Mouse (Mus musculus): ENCODE measurements around the gene Sox5.

Sox5 gene

GRCm38 (mm10) chr6:144781431-144782030 lies at the start of gene Sox5:
Sox5 (minus strand) TSS chr6:144781977.
- DNase-seq (ENCODE audit: low spot score), result peak; percentile 50

DNA sequence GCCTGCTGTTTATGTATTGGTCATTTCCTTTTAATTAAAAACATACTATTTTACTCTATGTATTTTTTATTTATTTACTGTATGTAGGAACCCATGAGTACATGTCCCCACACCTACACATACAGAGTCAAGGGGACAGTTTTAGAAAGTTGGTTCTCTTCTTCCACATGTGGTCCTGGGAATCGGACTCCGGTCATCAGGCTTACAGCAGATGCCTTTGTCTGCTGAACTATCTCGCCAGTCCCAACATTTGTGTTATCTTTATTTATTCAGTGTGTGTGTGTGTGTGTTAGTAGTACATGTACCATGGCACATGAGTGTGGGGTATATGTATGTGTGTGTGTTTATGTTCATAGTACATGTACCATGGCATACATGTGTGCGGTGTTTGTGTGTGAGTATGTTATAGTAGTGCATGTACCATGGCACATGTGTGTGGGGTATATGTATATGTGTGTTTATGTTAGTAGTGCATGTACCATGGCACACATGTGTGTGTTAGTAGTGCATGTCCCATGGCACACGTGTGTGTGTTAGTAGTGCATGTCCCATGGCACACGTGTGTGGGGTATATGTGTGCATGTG lies 43.3 kb upstream of the Sox5 start:
- no peak for DNase-seq (ENCODE audit: low spot score)

- no peak for DNase-seq (ENCODE audit: low spot score)
Observed at GRCm38 (mm10) chr6:144824153-144824552, 42.4 kb upstream of the Sox5 start.

- DNase-seq (ENCODE audit: low spot score), result no peak
Observed at GRCm38 (mm10) chr6:144822594-144822993, 40.8 kb upstream of the Sox5 start.

DNA sequence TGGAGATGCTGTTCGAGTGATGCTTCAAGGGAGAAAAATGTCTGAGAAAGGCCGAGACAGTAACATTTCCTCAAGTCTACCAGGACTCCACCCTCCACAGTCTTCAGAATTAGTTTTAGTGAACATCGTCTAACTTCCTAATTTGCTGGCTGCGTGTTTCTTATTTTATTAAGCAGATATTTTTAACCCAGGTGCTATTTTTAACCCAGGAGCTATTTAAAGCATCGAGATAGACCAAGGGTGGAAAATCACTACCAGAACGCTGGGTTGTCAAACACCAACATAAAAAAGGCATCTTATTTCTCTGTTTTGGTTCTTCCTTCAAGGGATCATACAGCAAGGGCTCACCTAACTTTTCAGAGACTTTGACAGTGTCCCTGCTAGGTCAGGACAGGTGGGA lies 39.2 kb upstream of the Sox5 start:
- no peak for DNase-seq (ENCODE audit: low spot score)

DNA sequence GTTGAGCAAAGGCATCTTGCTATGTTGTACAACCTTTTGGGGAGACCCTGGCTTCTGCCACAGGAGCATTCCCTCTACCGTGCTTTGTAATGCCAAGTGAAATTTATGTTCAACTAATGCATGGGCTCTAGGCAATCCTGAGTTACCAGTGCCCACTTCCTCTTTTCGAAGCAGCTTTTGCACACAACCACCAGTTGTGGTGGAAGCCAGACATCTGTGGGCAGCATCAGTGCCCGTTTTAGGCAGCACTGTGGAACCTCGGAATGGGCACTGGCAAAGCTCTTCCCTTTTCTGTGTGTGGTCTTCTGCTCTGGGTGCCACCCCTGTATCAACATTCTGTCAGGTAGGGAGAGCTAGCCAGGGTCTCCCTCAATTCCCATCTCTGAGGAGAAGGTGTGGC lies 36.2 kb upstream of the Sox5 start:
- no peak for DNase-seq (ENCODE audit: low spot score)

- no peak for DNase-seq (ENCODE audit: low spot score)
Observed at GRCm38 (mm10) chr6:144817329-144817932, 35.7 kb upstream of the Sox5 start.

DNA sequence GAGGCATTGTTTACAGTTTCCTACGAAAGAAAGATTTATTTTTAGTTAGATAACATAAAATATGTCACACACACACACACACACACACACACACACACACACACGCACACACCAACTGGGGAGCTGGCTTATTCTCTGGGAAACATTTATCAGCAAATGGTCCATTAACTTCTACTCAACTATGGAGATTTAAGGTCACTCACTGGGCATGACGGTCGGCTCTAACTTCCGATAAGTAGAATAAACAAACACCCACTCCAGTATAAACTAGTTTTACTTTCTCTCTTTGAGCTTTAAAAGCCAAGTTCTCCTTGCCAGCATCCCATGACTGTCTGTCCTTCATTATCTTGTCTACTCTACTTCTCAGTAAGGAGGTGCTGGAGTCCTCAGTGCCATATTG lies 33.8 kb upstream of the Sox5 start:
- DNase-seq (ENCODE audit: low spot score), result no peak

DNA sequence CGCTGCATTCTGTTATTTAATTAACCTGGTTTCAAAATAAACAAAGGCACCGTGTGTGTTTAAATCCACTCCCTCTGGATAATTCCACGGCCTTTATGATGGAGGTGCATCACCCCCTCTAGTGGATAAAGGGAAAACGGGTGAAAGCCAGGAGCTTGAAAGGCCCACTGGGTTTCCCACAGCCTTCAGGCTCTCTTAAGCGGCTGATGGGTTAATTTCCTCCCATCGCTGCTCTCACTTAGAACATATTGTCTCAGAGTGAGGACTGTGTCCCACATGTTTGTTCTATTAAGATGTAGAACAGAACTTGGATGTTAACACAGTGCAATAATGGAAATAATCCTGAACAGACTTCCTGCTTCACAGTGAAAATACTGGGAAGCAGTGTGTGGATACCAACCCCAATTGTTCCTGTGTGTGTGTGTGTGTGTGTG lies 33.2 kb upstream of the Sox5 start:
- peak; percentile 42 for DNase-seq (ENCODE audit: low spot score)

DNA sequence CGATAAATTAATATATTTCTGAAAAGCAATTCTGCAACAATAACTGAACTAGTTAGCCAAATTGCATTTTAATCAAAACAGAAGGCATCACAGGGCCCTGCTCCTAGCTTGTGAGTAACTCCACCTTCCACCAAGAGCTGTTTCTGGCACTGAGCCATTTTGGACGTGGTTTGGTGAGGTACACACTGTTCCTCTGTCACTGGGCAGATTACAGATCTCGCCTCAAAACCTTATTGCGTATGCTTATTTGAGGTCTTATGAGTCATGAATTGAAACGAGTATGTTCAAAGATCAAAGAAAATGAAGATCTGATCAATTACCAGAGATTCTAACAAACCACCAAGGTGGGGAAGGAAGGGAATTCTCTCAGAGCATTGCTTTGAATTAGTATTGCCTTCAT lies 22.5 kb upstream of the Sox5 start:
- DNase-seq (ENCODE audit: low spot score), result no peak

DNA sequence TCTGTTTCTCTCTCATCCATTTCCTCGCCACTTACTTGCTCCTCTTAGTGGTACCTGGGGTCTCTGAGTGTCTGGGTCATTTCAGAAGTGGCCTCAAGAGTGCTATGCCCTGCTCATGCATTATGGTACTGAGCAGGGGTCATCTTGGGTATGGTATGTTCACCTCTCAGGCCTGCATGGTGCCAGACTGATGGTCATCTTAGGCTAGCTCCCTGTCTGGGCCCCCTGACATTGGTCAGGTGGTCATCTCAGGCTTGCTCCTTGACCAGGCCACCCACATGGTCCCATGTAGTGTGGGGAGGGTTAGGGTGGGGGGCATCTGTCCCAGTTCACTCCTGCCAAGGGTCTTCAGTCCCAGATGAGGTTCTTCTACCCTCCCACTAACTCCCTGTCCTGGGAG lies 21.3 kb upstream of the Sox5 start:
- no peak for DNase-seq (ENCODE audit: low spot score)

DNA sequence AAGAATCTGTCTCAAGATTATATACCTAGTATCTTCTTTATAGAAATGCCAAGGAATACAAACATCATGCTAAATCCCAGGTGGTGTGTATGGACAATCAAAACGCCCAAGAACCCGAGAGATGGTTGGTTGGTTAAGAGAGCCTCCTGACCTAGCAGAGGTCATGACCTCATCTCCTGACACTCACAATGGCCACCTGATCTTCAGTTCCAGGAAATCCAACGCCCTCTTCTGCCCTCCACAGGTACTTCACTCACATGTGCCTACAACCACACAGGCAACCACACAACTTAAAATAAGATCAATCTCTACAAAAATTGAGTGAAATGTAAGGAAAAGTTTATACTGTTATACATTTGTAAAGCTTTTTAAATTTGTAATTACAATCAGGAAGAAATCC lies 12.6 kb upstream of the Sox5 start:
- DNase-seq (ENCODE audit: low spot score), result no peak

DNA sequence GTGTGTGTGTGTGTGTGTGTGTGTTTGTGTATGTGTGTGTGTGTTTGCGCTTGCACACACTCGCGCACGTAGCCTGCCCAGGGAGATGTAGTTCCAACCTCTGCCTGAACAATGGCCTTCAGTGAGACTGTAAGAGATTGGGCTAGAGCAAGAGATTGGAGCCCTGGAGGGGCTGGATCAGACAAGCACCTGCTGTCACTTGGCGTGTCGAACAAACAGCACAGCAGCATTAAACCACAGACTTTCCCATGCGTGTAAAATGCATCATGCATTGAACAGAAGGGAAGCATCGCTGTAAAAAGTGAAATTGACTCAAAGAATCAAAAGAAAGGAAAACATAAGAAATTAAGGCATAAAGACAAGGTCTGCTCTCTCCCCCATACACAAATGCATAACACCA lies 11.1 kb upstream of the Sox5 start:
- DNase-seq (ENCODE audit: low spot score), result no peak

GRCm38 (mm10) chr6:144783295-144783694 lies 1.5 kb upstream of the Sox5 start:
- DNase-seq (ENCODE audit: low spot score), result no peak

- DNase-seq (ENCODE audit: low spot score), result no peak
Observed at GRCm38 (mm10) chr6:144782866-144783265, 1.1 kb upstream of the Sox5 start.

GRCm38 (mm10) chr6:144782031-144782857 lies 467 bp upstream of the Sox5 start:
- peak; percentile 21 for DNase-seq (ENCODE audit: low spot score)

GRCm38 (mm10) chr6:144780608-144781285 lies 1.0 kb downstream of the Sox5 start:
- no peak for DNase-seq (ENCODE audit: low spot score)

DNA sequence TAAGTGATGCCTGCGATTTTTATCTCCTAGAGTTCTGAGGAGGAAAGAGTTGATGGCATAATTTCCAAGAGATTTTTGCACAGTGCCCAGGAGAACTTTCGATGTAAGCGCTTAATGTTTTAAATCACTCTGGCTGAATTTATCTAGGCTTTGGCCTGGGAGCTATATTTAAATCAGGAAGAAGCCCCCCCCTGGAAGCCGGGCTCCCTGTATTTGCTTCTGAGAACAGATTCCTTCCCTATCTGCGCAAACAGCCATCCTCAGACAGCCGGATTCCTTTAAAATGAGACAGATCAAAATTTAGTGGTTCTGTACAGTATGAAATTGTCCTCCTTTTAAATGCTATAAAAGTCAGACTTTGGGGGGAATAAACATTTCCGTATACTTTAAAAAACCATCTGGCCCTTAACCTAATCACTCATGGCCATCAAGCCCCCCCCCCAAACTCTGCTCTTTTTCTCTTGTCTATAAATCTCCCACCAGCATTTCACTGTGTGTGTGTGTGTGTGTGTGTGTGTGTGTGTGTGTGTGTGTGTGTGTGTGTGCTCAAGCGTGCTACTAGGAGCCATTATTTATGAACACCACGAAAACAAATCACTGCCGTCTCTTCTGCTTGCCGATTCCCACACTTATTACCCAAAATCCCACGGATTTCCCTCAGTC lies 1.7 kb downstream of the Sox5 start:
- DNase-seq (ENCODE audit: low spot score), result no peak

DNA sequence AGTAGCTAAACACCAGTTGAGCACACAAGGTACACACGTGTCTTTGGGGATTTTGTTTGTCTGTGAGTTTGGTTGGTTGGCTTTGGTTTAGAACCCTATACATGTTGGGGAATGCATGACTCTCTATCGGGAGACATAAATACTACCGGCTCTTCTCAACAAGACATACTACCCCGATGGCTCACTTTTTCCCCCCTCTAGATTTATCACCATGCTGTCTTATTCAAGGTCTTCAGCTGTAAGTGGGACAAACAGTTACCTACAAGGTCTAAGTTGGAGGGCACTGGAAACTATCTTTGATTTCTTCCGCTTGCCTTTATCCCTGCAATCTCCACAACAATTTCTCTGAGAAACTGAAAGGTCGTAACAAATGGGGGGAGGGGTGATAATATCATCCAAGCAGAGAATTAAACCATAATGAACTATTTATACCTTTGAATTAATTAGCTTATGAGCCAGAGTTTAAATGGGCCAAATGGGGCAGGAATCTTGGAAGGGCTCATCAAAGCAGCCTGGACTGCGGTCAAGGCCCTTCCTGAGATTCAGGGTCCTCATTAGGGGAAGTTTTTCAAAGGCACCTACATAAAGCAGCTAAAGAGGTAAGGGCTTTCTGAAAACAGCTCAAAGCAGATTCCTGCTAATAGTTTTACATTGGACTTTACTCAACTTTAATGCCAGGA lies 4.3 kb downstream of the Sox5 start:
- no peak for DNase-seq (ENCODE audit: low spot score)

GRCm38 (mm10) chr6:144773736-144774135 lies 8.0 kb downstream of the Sox5 start:
- DNase-seq (ENCODE audit: low spot score), result no peak

DNA sequence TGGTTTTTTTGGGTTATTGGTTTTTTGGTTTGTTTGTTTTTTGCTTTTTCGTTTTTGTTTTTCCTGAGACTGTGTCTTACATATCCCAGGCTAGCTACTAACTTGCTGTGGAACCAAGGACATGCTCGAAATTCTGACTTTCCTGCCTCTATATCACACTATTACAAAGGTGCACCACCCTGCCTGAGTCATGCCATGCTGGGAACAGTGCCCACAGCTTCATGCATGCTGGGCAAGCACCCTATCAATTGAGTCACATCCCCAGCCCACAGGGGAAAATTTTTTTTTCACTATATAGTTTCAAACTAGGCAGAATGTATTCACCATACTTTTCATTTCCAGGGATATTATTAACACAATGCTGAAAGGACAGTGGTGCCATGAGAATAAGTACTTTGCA lies 8.8 kb downstream of the Sox5 start:
- no peak for DNase-seq (ENCODE audit: low spot score)
